Mouse (Mus musculus) small intestine, adult 10 weeks (tissue): ENCODE results near the gene Mtm1. TPM values are rescaled to one million over a fixed set of nuclear protein-coding genes. Genes with fewer than 3 reads are reported as not detected.

ENCODE experiments used
- polyA plus RNA-seq: library from polyadenylated mRNA; stranded (reverse); fragments of 350-450 nt; fragmentation: Illumina TruSeq; extraction: RNeasy Lipid Tissue Mini Kit (QIAGEN cat#74804); gene quantifications from one replicate; pipeline ENCODE4 v1.2.3, GENCODE M21; 2014; ENCODE audit warnings: low replicate concordance

Mtm1 gene
- polyA plus RNA-seq, result 75.6 TPM

GRCm38 (mm10) chrX:71210467-71210866 lies at the start of gene Mtm1:
Gene Mtm1 (plus strand): TSS chrX:71210767.

GRCm38 (mm10) chrX:71364554-71364991 lies 154.0 kb downstream of the Mtm1 start, which contains the start of gene Mtmr1:
Gene Mtmr1 (plus strand): TSS chrX:71364760.

Other genes starting within 250 kb of the Mtm1 start
- 0.52 TPM for gene Mamld1, start 160.5 kb upstream of the Mtm1 start, polyA plus RNA-seq
- 39.1 TPM for gene Mtmr1, start 154.0 kb downstream of the Mtm1 start, polyA plus RNA-seq